Mouse (Mus musculus): ENCODE results near the gene Dyrk1b.

GRCm38 (mm10) chr7:28181376-28181775 is 2.1 kb downstream of the Dyrk1b start:
- no peak for TF ChIP-seq GATA1 (IDR thresholded peaks at IDR 0.05; ENCODE audit: borderline replicate concordance, low read length)
- no peak for TF ChIP-seq FLI1 (IDR thresholded peaks at IDR 0.05; ENCODE audit: low read length)

Data from megakaryocyte, embryonic 14.5 days (primary cell).